In the genomic region with DNA sequence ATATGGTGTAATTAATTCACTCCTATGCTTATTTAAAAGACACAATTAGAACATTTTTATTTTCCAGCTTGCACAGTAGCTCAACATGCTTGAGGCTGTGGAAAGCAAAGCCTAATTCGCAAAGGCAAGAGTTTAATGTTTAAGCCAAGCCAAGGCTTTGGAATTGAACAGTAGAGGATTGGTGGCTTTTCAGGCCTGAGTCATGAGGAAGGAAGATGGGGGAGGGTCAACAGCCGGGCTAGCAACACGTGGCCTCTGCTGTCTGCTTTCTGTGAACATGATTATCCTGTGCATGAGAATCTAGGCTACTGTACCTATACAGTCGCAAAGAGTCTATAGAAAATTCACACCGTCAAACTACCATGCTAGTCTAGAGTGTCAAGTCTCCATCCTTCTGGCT, we compare ENCODE assay signal across 11 mouse cellular contexts. TPM values are rescaled to one million over a fixed set of nuclear protein-coding genes. Genes with fewer than 3 reads are reported as not detected.
DNase-seq lines count a peak whose midpoint lies in the region; ATAC-seq and TF ChIP-seq lines count a peak whose summit lies in the region.
"Had no signal": no experiment of that assay in that cellular context is flagged by ENCODE, and none has a peak within 500 bp of the region (broad histone marks: within the 10 kb centered on the region; RNA-seq: fewer than 3 reads in every experiment).

No protein-coding gene starts in this region.

- TF ChIP-seq CTCF in Patski (IDR thresholded peaks at IDR 0.05): no peak

- no peak for ATAC-seq in forebrain, embryonic 15.5 days (replicated peaks)
- ATAC-seq in forebrain, embryonic 16.5 days: no peak
- peak; percentile 84 for ATAC-seq in Patski
- ATAC-seq in erythroid progenitor cell, adult 5-6 weeks (replicated peaks; ENCODE audit: low FRiP score, poor library complexity, severe bottlenecking): no peak
- ATAC-seq: lung, postnatal 0 days had no signal

- H3K4me3 ChIP-seq in forebrain, embryonic 15.5 days: no peak overlapping the region
- H3K4me3 ChIP-seq in forebrain, embryonic 16.5 days (replicated peaks; ENCODE audit: low read length): no peak overlapping the region
- H3K4me3 ChIP-seq in macrophage (ENCODE audit: inconsistent target): no peak overlapping the region
- H3K4me3 ChIP-seq: heart, adult 2 months had no signal

- H3K9ac ChIP-seq in forebrain, embryonic 15.5 days (replicated peaks): no peak overlapping the region
- no peak overlapping the region for H3K9ac ChIP-seq in forebrain, embryonic 16.5 days (replicated peaks; ENCODE audit: low read depth, low read length)

- CTCF ChIA-PET in Patski (lab: Charles Lee): interaction anchor here (0.8 to 1.1 kb wide), 2 partner anchors 21 to 132 kb away, joined by 3 read pairs; no protein-coding TSS in a partner anchor

- no peaks in the 10 kb centered on the region for H3K9me3 ChIP-seq in forebrain, embryonic 15.5 days
- H3K9me3 ChIP-seq in forebrain, embryonic 16.5 days (ENCODE audit: control insufficient read depth, low read length): no peaks in the 10 kb centered on the region

- POLR2A ChIA-PET in Patski (lab: Charles Lee): no interaction called here

- H3K79me2 ChIP-seq in macrophage (ENCODE audit: inconsistent target): peaks cover 100% of the 10 kb centered on the region

- 0 out of 2 replicates have a peak overlapping the region, but pooled peaks have one; percentile 4 for H3K27ac ChIP-seq in forebrain, embryonic 15.5 days (replicated peaks)
- no peak overlapping the region for H3K27ac ChIP-seq in forebrain, embryonic 16.5 days (ENCODE audit: low read length)
- peak overlapping the region; percentile 31 for H3K27ac ChIP-seq in macrophage
- H3K27ac ChIP-seq: heart, adult 2 months had no signal

- no peak overlapping the region for H3K4me2 ChIP-seq in forebrain, embryonic 15.5 days (replicated peaks)
- no peak overlapping the region for H3K4me2 ChIP-seq in forebrain, embryonic 16.5 days (ENCODE audit: low read length)

- DNase-seq in Patski (ENCODE audit: low read depth, low spot score): no peak
- peak; percentile 88 for DNase-seq in kidney, adult 9 months
- no peak for DNase-seq in urinary bladder, postnatal 25 days (ENCODE audit: low spot score)
- DNase-seq in spleen, postnatal 10 days (ENCODE audit: low spot score in 2 of 2): no peak
- DNase-seq: cerebellum, adult 11-12 months had no signal

- H3K27me3 ChIP-seq in forebrain, embryonic 15.5 days: no peaks in the 10 kb centered on the region
- no peaks in the 10 kb centered on the region for H3K27me3 ChIP-seq in forebrain, embryonic 16.5 days (replicated peaks; ENCODE audit: control insufficient read depth, insufficient read depth, low read length)
- no peaks in the 10 kb centered on the region for H3K27me3 ChIP-seq in Patski

- in situ Hi-C loops in Patski (cut with MboI; ENCODE audit: low pct_unique_long_range_greater_than_20kb): no loop called here

- H3K4me1 ChIP-seq in forebrain, embryonic 15.5 days: peaks cover 4% of the 10 kb centered on the region
- H3K4me1 ChIP-seq in forebrain, embryonic 16.5 days (replicated peaks; ENCODE audit: control insufficient read depth, insufficient read depth, low read length): no peaks in the 10 kb centered on the region; the same call in 1 of the 2 replicates

- WGBS in forebrain, embryonic 15.5 days: 72% methylated on average over 5 of the region's 5 CpGs
- WGBS in forebrain, embryonic 16.5 days: 76% methylated on average over 5 of the region's 5 CpGs
- 28% methylated on average over 5 of the region's 5 CpGs for WGBS in macrophage (ENCODE audit: missing documents)

- H3K36me3 ChIP-seq in forebrain, embryonic 15.5 days: peaks cover 3% of the 10 kb centered on the region; the same call in 1 of the 2 replicates
- H3K36me3 ChIP-seq in forebrain, embryonic 16.5 days (ENCODE audit: control insufficient read depth, insufficient read depth): no peaks in the 10 kb centered on the region
- H3K36me3 ChIP-seq in macrophage (ENCODE audit: inconsistent target): peaks cover 10% of the 10 kb centered on the region; the same call in 1 of the 2 replicates

RNA-seq across cellular contexts. Expression of a gene that starts 9.9 kb away (rescaled TPM):
- 14.4 and 15.1 TPM in 2 replicates for polyA plus RNA-seq in forebrain, embryonic 15.5 days (2015; fragmentation: Nextera tagmentation; extraction: Ambion mirVana)
- polyA plus RNA-seq in forebrain, embryonic 16.5 days (2015; fragmentation: Nextera tagmentation; extraction: Ambion mirVana): 14.4 and 14.7 TPM in 2 replicates
- polyA plus RNA-seq in Patski (2021) (70.3 TPM), macrophage (2018) (7.3 to 20.3 TPM (median 17.2 TPM) in 3 replicates)
- total RNA-seq in macrophage (2018; cell fraction: chromatin; rRNA removed): 100 to 1,000 TPM in 24 of 26 experiments, 10 to 100 TPM in 2; 96.4 to 294 (median 157) TPM
- total RNA-seq in macrophage (2018; cell fraction: cytosol; rRNA removed): 10 to 100 TPM; 28.3 to 41.0 (median 31.6) TPM
- total RNA-seq in macrophage (2018; cell fraction: nucleus; rRNA removed): 100 to 1,000 TPM in 24 of 26 experiments, 10 to 100 TPM in 2; 78.1 to 319 (median 144) TPM
- 7.1 and 7.9 TPM in 2 replicates for total RNA-seq in erythroid progenitor cell, adult 5-6 weeks (2015; ENCODE audit: low replicate concordance)
- total RNA-seq in erythroid progenitor cell, adult 5-6 weeks (2017; ENCODE audit: low replicate concordance): 1.9 and 3.9 TPM in 2 replicates
